Mouse (Mus musculus) gastrocnemius, adult 2 months (tissue): Measurements from ENCODE around the gene Bcr. TPM values are rescaled to one million over a fixed set of nuclear protein-coding genes. Genes with fewer than 3 reads are reported as not detected.

Source experiments
- DNase-seq: peaks from one replicate; pipeline ENCODE4 v3.0.0; 2022
- H3K27ac ChIP-seq: fragments of 200-600 bp; 2 replicates; pipeline ENCODE4 v1.8.1; 2022; ENCODE audit warnings: mild to moderate bottlenecking
- H3K4me3 ChIP-seq: fragments of 200-600 bp; 2 replicates; pipeline ENCODE4 v1.8.1; 2022; ENCODE audit warnings: mild to moderate bottlenecking, moderate library complexity
- CTCF ChIP-seq: fragments of 200-600 bp; IDR thresholded peaks from 2 replicates; pipeline ENCODE4 v1.8.1; 2022; ENCODE audit warnings: antibody characterized with exemption, mild to moderate bottlenecking, moderate library complexity
- intact Hi-C: fragments of 180-260 bp; cut with DNase I; formaldehyde crosslinking; loops from one replicate; pipeline ENCODE4 v1.15.1; 2025
- total RNA-seq, 2 experiments: library from RNA; stranded (reverse); gene quantifications; 2 replicates each; pipeline ENCODE4 v1.2.3; 2021

Bcr gene
- total RNA-seq, 2 experiments from 2014 or later: 4.1 to 5.1 TPM

- intact Hi-C loops: no loop called here
- no peak for DNase-seq
- TF ChIP-seq CTCF: no peak
- no peak overlapping the region for H3K27ac ChIP-seq
- H3K4me3 ChIP-seq: no peak overlapping the region
Observed at GRCm38 (mm10) chr10:75227381-75227780, 167.0 kb downstream of the Bcr start.

GRCm38 (mm10) chr10:75230572-75230971, 170.2 kb downstream of the Bcr start:
- intact Hi-C loops: no loop called here
- Histone ChIP-seq H3K4me3 (no peak overlapping the region), H3K27ac (no peak overlapping the region)
- no peak for TF ChIP-seq CTCF
- no peak for DNase-seq

GRCm38 (mm10) chr10:75231876-75232275, 171.5 kb downstream of the Bcr start:
- no peak overlapping the region for H3K27ac ChIP-seq
- intact Hi-C loops: no loop called here
- no peak for TF ChIP-seq CTCF
- no peak for DNase-seq
- no peak overlapping the region for H3K4me3 ChIP-seq

GRCm38 (mm10) chr10:75232612-75233155, 172.3 kb downstream of the Bcr start:
- intact Hi-C loops: no loop called here
- H3K27ac ChIP-seq: no peak overlapping the region; the same call in 1 of the 2 replicates
- no peak for TF ChIP-seq CTCF
- H3K4me3 ChIP-seq: no peak overlapping the region
- no peak for DNase-seq

- TF ChIP-seq CTCF: no peak
- H3K4me3 ChIP-seq: no peak overlapping the region
- intact Hi-C loops: no loop called here
Observed at GRCm38 (mm10) chr10:75233489-75233888, 173.1 kb downstream of the Bcr start.

More at GRCm38 (mm10) chr10:75233489-75233888, 173.1 kb downstream of the Bcr start:
- H3K27ac ChIP-seq: 0 out of 2 replicates have a peak overlapping the region, but pooled peaks have one; percentile 31
- DNase-seq: no peak

Other genes starting within 250 kb of the Bcr start
- gene Gnaz, start 93.4 kb upstream of the Bcr start, total RNA-seq: under 1 TPM; 0.10 to 0.22 TPM
- gene Rsph14, start 28.0 kb upstream of the Bcr start, total RNA-seq: not detected
- gene Rab36, start 23.5 kb upstream of the Bcr start, total RNA-seq: under 1 TPM; 0.47 to 0.59 TPM
- 10 to 100 TPM; 43.1 to 44.8 TPM for gene Specc1l, start 151.5 kb downstream of the Bcr start, total RNA-seq